Mouse (Mus musculus) heart, postnatal 36 days (tissue): ENCODE measurements at regions not wholly inside any gene's neighbourhood (a gene's known extent, or its start where the extent isn't known, plus 50 kb on each side); places are given as distances from the start of the nearest gene placed in this dataset.

Experiments used
- DNase-seq, 2 experiments: peaks; one replicate each; pipeline ENCODE4 v3.0.0; 2021 to 2022
- intact Hi-C: fragments of 180-260 bp; cut with DNase I; formaldehyde crosslinking; loops from one replicate; pipeline ENCODE4 v1.15.1; 2025

DNA sequence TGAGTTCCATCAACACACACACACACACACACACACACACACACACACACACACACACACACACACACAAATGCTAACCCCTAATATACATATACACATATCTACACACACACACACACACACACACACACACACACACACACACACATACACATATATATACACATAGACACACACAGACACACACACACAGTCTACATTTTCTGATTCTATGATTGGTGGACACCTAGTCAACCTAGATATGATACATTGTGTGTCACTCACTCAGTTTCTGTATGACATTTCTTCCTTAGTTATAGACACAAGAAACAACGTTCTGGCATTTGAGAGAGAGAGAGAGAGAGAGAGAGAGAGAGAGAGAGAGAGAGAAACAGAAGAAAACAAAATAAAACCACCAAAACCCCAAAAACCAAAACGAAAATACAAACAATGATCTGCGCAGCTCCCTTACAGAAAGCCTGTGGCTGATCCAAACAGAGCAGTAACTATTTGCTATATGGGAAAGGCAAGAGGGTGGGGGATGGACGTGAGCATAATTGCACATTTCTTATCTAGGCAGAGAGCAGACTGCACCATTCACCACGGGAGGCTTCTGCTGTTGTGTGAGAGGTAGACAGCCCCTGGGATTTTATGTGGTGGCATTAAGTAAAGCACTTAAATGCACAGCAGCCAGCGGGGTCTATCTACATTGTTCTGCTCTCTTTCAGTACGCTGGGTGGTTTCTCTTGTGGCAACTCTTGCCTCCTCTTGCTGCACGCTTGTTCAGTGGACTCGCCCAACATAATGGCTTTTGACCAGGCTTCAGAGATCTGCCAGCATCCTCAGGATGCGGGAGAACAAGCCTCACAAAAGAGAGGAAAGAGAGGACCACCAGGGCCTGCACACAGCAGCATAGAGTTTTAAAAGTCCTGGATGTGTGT, 53.8 kb upstream of the Cadps start:
- intact Hi-C loops: no loop called here
- DNase-seq: no peak
